Mouse (Mus musculus) liver (tissue): ENCODE data around the gene Dis3l2.

ENCODE experiments used
- DNase-seq: peaks from one replicate; pipeline ENCODE4 v3.0.0-alpha.2; 2020; ENCODE audit warnings: mixed read lengths

Gene Dis3l2

DNA sequence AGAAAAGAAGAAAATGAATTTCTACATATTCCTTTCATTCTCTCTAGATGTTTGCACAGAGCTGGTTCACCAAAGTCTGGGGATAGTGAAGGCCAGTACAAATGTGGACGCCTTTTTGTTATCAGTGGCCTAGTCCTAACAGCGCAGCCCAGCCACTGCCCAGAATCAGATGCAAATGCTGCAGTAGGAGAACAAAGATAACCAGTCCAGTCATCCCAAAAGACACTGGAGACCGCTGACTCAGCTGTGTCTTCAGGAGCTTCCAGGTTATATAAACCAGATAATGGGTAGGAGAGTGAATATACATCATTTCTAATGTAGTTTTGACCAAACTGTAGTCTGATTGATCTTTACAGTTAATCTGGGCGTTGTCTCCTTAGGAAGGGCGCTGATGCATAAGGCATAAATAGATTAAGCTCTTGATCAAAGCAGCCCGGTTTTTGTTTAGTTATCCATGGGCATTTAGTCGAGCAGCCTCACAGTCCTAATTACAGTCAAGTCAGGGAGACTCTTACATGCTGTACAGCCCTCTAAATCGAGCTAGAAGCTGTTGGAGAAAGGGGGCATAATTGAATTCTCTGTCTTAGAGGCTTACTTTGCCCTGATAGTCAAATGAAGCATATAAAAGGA, 212.9 kb downstream of the Dis3l2 start:
- DNase-seq: peak; percentile 74

DNA sequence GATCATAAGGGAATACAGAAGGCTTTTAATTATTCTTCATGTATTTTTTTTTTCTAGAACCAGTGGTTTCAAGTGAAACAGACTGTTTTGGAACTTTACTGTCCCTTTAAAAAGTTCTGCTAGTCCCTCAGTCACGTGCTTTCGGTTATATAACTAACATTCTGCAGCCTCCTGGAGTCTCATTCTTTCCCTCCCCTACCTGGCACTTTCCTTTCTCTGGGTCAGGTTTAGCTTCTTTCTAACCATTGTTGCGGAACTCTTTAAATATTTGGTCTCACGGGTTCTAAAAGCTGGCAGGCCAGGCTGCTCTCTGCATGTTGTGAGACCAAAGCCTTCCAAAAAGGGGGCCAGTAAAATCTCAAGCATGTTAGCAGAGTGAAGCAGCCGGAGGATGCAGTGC, 222.2 kb downstream of the Dis3l2 start:
- DNase-seq: no peak

DNA sequence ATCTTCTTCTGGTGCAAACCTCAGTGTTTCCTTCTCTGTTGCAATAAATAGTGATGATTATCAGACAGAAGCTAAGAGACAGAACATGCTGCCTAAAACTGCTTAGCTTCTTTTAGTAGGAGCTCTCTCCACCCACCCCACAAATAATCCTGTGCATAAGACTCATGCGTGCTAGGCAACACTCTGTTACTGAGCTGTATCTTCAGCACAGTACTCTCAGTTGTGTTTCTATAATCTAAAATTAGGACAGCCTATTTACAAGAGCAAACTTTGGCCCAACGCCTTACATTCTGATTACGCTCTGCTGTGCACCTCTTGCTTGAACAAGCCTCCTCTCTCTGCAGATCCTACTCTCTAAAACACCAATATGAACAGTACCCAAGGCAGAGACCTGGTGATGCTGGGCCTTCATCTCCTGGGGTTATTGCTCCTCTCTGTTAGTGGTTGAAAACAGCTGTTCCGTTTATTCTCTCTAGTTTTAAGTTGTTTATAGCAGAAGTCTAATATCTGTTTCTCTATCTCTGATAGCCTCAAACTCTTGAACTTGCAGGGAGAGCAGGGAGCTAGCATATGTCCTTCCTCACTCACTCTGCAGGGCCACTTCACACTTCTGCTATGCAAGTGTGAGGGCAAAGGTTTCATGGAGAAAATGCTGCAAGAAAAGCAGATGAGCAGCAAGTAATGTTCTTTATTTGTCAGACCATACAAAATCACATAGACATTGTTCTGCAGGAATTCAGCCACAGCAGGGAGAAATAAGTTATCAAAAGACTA, 228.2 kb downstream of the Dis3l2 start:
- no peak for DNase-seq

DNA sequence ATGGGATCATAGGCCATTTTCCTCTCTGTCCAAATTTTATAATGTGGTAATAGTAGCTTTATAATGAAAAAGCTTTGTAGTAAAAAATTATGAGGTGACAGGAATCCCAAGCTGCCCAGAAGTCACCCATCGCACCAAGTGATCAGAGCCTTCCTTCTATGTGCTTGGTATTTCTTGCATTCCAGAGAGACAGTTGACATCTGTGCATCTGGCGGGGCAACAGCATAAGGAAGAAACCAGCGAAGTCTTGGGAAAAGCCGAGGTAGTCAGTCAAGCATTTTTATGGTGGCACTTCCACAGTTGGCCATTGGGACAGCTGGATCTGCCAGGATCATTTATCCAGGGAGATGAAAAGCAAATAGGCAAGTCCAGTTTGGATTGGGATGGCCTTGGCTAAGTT, 229.2 kb downstream of the Dis3l2 start:
- DNase-seq: no peak

DNA sequence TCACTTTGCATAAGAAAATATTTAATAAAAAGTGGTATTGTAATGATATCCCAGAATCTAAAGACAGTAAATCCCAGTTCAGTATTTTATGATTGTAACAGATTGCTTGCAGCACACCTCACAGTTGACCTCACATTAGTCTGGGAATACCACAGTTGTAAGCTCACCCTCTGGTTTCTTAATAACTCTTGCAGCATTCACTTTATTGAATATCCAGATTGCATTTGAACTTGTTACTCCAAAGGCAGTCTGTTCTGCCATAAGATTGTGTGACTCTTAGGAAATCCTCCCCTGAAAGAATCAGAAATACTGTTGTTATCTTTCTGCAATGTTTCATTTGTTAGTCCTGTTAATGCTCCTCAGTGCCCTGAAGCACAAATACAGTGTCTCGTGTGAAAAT, 230.0 kb downstream of the Dis3l2 start:
- DNase-seq: no peak

DNA sequence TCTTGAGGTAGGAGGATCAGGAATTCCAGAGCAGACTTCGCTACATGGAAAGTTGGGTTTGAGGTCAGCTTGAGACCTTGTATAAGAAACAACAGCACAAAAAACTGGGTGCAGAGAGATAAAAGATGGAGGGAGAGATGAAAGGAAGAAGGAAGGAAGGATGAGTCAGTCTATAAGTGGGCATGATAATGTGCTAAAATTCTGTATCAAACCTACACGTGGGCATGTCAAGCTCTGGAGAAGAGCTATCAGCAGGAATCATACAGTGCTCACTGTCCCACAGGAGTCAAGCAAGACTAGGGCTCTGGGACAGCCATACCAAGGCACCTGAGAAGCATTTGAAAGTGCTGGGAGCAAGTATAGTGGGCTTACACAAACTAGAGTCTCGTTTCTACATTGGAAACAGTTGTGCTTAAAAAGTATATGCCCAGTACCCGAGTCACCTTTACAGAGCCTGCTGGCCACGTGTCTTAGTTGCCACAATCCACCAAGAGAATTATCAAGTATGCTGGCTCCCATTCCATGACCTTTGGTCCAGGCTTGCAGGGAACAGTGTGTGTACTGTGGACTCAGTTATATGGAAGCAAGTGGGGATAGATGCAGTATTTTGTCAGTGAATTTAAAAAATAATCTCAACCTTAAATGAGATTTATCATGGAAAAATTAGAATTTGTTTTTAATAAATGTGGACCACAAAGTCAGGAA, 248.0 kb downstream of the Dis3l2 start:
- no peak for DNase-seq

DNA sequence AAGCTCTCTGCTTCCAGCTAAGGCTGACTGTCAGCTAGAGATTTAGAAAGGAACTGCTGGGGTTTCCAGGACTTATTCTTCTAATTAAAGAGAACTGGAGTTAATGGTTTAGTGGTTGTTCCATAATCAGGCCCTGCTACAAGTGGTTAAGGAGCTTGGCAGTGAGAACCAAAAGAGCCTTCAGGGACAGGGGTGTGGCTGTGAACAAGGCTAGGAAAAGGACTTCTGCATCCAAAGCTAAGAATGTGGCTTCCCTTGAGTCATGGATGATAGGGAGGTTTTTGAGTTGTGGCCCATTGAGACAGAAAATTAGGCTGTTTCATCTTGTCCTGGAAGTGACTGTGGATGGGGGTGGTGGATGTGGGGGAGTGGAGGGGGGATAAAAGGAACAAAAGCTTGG, 252.2 kb downstream of the Dis3l2 start:
- no peak for DNase-seq

DNA sequence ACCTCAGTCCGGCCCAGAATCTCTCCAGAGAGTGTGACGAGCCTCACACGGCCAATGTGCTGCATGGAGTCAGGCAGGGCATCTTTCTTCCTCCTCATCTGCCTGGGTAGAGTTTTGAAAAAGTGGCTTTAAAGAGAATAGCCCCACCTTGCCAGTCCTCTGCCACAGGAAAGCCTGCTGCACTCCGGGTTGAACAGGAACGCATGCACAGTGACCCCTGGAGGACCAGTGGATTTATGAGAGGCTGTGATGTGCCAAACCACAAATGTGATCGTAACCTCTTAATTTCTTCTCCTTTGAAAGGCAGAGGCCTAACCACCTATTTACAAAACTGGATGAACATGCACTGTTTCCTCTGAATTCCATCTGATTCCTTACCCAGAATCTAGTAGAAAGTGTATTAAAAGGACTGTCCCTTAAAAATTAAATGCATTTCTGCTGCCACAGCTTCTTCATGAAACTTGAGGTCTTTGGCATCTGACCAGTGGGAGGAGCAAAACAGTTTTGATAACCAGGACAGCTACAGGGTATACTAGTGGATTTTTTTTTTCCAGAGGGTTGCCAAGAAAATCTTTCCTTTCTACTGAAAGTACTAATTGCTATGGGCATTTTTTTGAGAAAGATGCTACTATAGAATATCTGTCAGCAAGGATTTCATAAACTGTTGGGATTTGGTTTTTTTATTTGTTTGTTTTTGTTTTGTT, 264.8 kb downstream of the Dis3l2 start:
- DNase-seq: no peak

DNA sequence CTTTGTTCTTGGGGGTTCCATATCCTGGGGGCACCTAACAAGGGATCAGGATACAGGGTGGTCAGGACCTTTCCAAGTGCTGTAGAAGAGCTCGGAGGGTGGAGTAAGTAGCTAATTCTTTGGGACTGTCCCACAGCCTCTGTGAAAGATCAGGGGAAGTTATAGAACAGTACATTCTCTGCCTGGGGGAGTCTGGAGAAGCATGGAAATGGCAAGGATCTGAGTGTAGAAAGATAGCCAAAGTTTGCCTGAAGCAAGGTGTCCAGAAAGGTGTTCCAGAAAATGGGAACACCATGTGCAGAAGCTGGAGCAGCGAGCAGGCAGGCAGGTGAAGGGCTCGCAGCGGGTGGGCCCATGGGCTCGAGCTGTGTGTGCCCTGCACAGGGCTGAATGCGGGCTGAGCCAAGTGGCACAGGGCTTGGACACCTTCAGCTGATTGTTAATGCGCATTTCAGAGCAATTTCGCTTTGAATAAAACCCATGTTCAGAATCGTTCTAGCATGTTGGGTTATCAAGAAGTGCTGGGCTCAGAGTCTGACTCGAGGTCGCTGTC, 265.6 kb downstream of the Dis3l2 start:
- DNase-seq: no peak

DNA sequence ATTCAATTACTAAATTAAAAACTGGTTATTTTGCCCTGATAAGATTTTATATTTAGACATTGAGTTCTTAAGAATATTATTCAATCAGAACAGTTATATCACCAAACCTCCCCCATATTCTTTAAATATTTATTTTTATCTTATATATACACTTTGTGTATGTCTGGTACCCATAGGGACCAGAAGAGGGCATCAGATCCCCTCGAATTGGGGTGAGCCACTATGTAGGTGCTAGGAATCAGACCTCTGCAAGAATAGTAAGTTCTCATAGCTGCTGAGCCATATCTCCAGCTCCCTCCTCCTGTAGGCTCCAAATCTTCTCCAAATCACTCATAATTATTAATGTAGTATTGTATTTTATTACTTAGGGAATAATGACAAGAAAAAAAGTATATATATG, 269.1 kb downstream of the Dis3l2 start:
- DNase-seq: no peak

DNA sequence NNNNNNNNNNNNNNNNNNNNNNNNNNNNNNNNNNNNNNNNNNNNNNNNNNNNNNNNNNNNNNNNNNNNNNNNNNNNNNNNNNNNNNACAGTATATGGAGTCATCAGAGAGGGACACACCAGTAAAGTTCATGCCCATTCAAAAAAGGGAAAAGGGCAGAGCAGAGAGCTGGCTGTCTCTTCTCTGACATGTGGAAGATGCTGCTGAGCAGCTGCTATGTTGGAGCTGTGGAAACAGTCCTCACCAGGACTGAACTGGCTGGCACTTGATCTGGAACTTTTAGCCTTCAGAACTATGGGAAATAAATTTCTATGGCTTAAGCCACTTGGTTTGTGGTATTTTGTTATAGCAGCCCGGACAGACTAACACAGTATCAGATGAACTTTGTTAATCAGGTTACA, 273.4 kb downstream of the Dis3l2 start:
- DNase-seq: no peak

DNA sequence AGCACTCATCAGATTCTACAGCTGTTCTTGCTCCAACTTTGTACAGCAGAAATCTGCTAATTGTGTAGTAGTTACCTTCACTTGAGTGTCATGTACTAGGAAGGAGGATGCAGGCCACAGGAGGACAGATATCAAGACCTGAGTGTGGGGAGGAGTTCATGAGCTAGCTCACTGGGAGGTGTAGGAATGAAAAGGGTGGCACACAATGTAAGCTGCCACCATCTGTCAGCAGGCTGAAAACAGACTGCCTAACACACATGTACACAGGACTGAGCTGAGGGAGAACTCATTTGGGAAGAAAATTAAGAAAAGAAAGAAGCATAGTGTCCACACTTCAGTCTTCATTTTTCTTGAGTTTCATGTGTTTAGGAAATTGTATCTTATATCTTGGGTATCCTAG, 282.8 kb downstream of the Dis3l2 start:
- no peak for DNase-seq

DNA sequence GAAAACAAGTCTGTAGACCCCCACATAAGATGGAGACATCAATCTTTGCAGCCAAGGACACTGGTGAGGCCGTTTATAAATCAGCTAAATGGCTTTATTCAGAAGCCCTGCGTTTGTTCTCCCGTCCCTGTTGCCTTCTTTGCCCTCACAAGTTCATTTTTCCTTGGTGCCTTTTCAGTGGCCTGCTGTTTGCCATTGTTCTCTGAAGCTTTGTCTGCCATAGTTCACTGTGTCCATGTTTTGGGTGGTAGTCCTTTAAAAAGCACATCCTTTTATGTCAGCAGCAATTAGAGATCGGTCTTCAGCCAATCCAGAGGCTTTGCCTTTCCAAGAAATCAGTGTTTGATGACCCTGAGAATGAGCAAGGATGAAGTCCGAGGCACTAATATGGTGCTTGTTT, 289.2 kb downstream of the Dis3l2 start:
- no peak for DNase-seq

DNA sequence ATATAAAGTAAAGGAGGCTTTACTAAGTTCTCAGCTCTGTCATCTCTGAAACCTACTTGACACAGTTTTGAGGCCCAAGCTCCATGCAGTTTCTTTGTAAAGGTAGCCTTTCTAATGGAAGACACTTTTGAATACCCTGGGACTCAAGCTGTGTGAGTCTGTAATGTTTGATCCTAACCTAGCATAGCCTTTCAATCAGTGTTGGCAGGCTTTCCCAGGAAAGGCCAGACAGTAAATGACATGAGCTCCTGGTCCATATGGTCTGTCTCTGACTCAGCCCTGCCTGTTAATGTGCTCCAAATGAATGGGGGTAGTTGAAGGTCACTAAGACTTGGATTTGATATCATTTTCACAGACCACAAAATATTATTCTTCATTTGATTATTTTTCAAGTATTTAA, 290.4 kb downstream of the Dis3l2 start:
- DNase-seq: no peak

DNA sequence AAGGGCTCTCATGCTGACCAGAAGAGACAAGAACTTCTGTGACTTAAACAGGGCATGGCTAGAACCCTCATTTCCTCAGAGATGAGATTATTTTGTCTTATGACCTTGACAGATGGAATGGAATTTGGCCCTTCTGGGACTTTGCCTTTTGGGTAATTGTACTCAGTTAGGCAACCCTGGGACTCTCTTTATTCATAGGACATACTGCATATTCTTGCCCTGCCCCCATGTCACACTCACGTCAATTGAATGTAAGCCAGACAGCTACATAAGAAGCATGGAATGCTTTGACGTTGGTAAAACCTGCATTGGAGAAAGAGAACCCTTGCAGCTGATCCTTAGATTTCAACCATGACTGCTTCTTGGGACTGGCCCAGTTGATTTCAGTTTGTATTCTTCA, 294.4 kb downstream of the Dis3l2 start:
- DNase-seq: no peak

DNA sequence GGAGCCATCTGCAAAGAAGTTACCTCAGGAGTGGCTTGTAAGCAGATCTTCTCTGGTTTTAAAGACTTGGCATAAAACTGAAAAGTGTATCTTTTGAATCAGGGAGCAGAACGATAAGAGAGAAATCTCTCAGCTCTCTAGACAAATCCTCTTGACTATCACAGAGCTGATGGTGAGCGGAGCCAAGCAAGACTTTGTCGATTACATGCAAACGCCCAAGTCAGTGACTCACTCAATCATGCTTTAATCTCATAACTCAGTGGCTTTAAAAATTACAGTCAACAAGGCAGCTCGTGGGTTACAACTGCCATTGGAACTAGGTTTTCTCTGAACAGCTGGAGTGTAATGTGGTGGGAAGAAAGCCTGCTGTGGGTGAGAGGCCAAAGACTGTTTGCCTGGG, 297.8 kb downstream of the Dis3l2 start:
- no peak for DNase-seq

DNA sequence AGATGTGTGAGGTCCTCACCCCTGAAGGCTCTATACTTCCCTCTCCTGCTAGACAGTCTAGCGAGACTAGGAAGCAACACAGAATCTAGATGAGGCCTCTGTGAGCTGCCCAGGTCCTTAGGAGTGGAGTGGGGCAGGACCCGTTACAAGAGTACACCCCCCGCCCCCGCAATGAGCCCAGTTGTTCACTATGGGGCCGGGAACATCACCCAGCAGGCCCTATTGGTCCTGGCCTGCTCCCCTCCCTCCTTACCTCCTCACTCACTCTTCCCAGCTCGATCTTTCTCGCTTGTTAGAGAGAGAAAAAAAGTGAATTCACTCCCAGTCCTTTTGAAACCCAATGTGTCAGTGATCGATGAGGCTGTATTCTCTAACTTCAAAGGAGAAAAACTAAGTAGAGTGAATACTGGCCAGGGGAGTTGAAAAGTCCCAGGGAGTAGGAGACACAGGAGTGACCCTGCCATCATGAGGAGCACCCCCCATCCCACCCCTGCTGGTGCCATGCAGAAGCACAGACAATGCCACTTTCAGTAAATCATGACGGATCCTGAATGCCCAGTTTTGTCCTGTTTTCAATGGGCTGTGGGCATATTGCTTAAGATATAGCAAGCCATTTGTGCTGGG, 299.0 kb downstream of the Dis3l2 start:
- DNase-seq: no peak

DNA sequence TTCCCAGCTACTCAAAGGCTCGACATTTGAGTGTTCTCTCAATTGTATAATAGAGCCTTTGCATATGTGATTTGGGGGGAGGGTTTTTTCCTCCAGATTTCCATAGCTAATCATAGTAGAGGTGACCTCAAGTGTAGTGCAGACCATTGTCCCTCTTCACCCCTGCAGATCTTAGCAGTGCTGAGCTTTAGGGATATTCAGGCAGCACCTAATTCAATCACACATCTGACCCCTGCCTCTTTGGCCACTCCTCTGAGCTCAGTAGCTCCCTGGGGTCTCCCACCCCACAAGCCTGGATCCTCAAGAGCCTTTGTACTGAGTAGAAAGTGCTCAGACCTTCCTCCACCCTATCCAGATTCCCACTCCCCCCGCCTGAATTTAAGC, 299.6 kb downstream of the Dis3l2 start:
- no peak for DNase-seq

DNA sequence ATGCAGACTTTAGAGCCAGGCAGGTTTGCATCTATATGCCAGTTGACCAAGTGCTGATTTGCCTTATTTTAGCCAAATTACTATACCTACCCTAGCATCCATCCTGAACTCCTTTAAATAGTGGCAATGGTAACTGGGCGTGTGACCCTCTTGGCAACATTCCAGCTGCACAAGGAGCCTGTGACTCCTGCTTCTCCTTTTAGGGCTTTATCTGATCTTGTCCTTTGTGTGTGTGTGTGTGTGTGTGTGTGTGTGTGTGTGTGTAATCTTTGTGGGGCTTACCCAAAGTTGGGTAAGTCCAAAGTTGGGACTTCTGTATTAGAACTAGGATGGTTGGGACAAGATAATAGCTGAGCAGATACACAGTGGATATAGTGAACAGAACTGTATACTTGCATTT, 302.8 kb downstream of the Dis3l2 start:
- DNase-seq: no peak

DNA sequence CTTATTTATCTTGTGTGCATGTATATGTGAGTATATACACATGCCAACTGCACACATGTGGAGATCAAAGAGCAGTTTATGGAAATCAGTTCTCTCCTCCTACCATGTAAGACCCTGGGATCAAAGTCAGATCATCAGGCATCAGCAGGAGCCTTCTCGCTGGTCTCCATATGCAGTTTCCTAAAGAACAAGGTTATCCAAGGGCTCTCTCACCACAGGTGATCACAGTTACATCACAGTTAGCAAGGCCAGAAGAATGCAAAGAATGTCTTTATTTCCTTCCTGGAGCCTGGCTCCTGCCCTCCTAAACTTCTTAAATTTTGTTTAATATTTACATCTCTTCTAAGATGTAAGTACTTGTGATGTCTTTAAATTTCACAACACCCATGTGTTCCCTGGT, 304.6 kb downstream of the Dis3l2 start:
- no peak for DNase-seq

DNA sequence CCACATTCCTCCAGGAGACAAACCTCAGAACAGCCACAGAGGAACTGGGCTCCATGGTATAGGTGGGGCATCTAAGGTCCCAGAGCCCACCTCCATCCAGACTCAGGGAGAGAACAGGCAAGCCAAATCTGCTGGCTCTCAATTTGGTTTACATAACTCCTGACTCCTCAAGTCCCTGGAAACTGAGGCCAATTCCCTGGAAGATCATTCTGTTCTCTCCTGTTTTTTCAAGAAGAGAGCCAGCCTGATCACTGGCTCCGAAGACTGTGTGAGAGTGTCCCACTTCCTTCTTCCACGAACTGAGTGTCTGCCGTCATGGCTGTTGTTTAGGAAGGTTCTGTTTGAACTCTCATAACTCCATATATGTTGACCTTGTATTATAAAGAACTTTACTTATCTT, 305.5 kb downstream of the Dis3l2 start:
- no peak for DNase-seq

DNA sequence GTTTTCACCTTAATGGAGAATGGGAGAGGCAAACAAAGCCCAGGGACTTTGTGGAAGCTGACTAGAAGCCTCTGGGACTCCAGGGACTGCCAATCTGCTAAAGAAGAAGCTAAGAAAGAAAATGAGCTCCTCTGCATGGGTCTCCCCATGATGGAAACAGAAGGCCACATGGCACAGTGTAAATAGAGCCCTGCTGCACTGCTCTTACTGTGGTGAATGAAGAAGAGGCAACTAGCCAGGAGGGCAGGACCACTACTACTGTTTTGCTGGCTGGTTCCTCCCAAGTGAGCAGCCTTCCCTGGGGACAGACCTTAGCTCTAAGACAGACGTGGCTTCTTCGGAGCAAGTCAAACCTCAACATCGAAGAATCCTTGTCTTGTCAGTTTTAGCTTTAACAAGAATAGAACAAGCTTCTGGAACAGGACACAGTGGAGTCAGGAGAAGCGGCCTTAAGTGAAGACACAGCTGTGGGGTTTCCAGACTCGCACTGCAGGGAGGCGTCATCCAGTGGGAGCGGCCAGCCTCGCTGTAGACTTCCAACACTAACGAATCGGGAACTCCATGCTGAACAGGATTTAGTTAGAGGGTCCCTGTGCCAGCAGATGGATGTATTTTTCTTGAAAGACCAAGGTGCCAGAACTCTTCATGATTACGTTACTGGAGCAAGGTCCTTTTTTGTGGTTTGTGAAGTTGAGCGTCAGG, 307.2 kb downstream of the Dis3l2 start:
- no peak for DNase-seq
